Mouse (Mus musculus): ENCODE data around the gene Pappa2.

GRCm38 (mm10) chr1:158740949-158741348, 239.3 kb downstream of the Pappa2 start:
- TF ChIP-seq GATA1 (IDR thresholded peaks at IDR 0.05; ENCODE audit: borderline replicate concordance, low read length) (no peak), FLI1 (IDR thresholded peaks at IDR 0.05; ENCODE audit: low read length) (no peak)

All from megakaryocyte, embryonic 14.5 days (primary cell).